Comparison of ENCODE assay signal across 26 mouse cellular contexts in the genomic region with DNA sequence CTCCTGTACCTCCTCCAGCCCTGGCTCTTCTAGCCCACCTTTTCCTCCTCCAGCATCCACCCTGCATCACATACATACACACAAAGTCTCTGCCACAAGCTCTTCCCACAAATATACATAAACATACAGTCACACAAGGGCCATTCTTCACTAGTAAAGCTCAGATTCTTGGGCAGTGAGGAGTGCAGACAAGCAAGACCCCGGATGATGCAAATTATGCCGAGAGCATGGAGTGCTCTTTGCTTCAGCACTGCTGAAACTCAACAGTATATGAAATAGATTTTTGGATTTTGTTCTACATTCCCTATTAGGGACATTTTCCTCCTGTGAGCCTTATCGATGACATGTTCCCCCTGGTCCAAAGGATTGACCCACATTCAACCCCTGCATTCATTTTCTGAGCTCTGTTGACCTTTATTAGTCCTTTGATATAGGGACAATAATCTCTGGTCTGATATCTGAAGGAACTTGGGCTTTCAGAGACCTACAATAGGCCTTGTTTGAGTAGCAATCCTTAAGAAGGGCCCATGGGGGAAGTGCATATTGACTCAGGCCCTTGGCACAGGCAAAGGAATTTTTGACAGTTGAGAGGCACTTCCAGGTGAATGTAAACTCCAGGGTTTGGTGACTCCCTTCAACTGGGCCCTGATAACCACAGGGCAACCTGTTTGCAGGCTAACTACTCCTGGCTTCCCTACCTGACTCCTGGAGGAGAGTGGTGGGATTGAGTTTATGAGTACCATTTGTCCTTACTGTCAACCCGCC.
DNase-seq lines count a peak whose midpoint lies in the region; ATAC-seq and TF ChIP-seq lines count a peak whose summit lies in the region.
"Had no signal": no experiment of that assay in that cellular context is flagged by ENCODE, and none has a peak within 500 bp of the region (broad histone marks: within the 10 kb centered on the region; RNA-seq: fewer than 3 reads in every experiment).

No protein-coding gene starts in this region.

- peaks cover 9% of the 10 kb centered on the region for H3K4me1 ChIP-seq in intestine, embryonic 16.5 days (ENCODE audit: control insufficient read depth, insufficient read depth, low read length)
- 0 out of 2 replicates have a peak, but pooled peaks cover 6% of the 10 kb centered on the region for H3K4me1 ChIP-seq in intestine, embryonic 15.5 days (replicated peaks)
- peaks cover 14% of the 10 kb centered on the region for H3K4me1 ChIP-seq in lung, embryonic 16.5 days (replicated peaks; ENCODE audit: control insufficient read depth, insufficient read depth, low read length)
- H3K4me1 ChIP-seq in stomach, postnatal 0 days (replicated peaks; ENCODE audit: control insufficient read depth, insufficient read depth): no peaks in the 10 kb centered on the region; the same call in 1 of the 2 replicates
- H3K4me1 ChIP-seq: forebrain, embryonic 15.5 days; limb, embryonic 10.5 days; limb, embryonic 15.5 days; midbrain, embryonic 15.5 days had no signal

- no peaks in the 10 kb centered on the region for H3K36me3 ChIP-seq in intestine, embryonic 16.5 days (ENCODE audit: control insufficient read depth, insufficient read depth, low read length)
- no peaks in the 10 kb centered on the region for H3K36me3 ChIP-seq in intestine, embryonic 15.5 days
- H3K36me3 ChIP-seq in lung, embryonic 16.5 days (ENCODE audit: control insufficient read depth, insufficient read depth, low read length): no peaks in the 10 kb centered on the region
- H3K36me3 ChIP-seq in stomach, postnatal 0 days (ENCODE audit: control insufficient read depth, insufficient read depth, low read length): no peaks in the 10 kb centered on the region
- H3K36me3 ChIP-seq: forebrain, embryonic 15.5 days; heart, embryonic 10.5 days; heart, embryonic 15.5 days; limb, embryonic 10.5 days; limb, embryonic 15.5 days; midbrain, embryonic 15.5 days had no signal

- no peak overlapping the region for H3K9ac ChIP-seq in intestine, embryonic 16.5 days (ENCODE audit: low read depth, low read length)
- no peak overlapping the region for H3K9ac ChIP-seq in intestine, embryonic 15.5 days
- no peak overlapping the region for H3K9ac ChIP-seq in lung, embryonic 16.5 days (ENCODE audit: low read length)
- H3K9ac ChIP-seq in stomach, postnatal 0 days (ENCODE audit: low read length): no peak overlapping the region
- H3K9ac ChIP-seq: forebrain, embryonic 15.5 days; heart, embryonic 15.5 days; hindbrain, embryonic 14.5 days; limb, embryonic 15.5 days; liver, embryonic 14.5 days; midbrain, embryonic 15.5 days had no signal

- peak overlapping the region; percentile 29 for H3K27ac ChIP-seq in intestine, embryonic 16.5 days (ENCODE audit: low read length)
- no peak overlapping the region for H3K27ac ChIP-seq in intestine, embryonic 15.5 days
- peak overlapping the region; percentile 96 for H3K27ac ChIP-seq in lung, embryonic 16.5 days (ENCODE audit: low read length)
- H3K27ac ChIP-seq in stomach, postnatal 0 days (replicated peaks): peak overlapping the region; percentile 63
- H3K27ac ChIP-seq: forebrain, embryonic 15.5 days; heart, embryonic 10.5 days; heart, embryonic 15.5 days; hindbrain, embryonic 14.5 days; limb, embryonic 10.5 days; limb, embryonic 15.5 days; liver, embryonic 14.5 days; midbrain, embryonic 15.5 days had no signal

- H3K9me3 ChIP-seq in intestine, embryonic 16.5 days (ENCODE audit: control insufficient read depth, low read length): no peaks in the 10 kb centered on the region
- H3K9me3 ChIP-seq in intestine, embryonic 15.5 days: no peaks in the 10 kb centered on the region
- H3K9me3 ChIP-seq in lung, embryonic 16.5 days (ENCODE audit: control insufficient read depth, low read length): no peaks in the 10 kb centered on the region
- H3K9me3 ChIP-seq in stomach, postnatal 0 days (ENCODE audit: control insufficient read depth, low read length): no peaks in the 10 kb centered on the region
- H3K9me3 ChIP-seq: forebrain, embryonic 15.5 days; heart, embryonic 10.5 days; heart, embryonic 15.5 days; limb, embryonic 10.5 days; limb, embryonic 15.5 days; midbrain, embryonic 15.5 days had no signal

- DNase-seq in lung, postnatal 36 days: peak; percentile 87
- DNase-seq in stomach, postnatal 0 days (ENCODE audit: low spot score): peak; percentile 81
- DNase-seq in testis, postnatal 10 days (ENCODE audit: low spot score): no peak
- no peak for DNase-seq in adrenal gland, adult (ENCODE audit: inconsistent age in 2 of 2, low spot score in 1 of 2)
- no peak for DNase-seq in cerebellum, postnatal 36 days
- DNase-seq: adrenal gland, postnatal 14 days; cerebellum, adult 2 months; cerebellum, postnatal 25 days; gastrocnemius, postnatal 25 days; heart, postnatal 4 days; kidney, adult 2 months; kidney, postnatal 36 days; right cerebral cortex, postnatal 25 days had no signal

- H3K27me3 ChIP-seq in intestine, embryonic 16.5 days (replicated peaks; ENCODE audit: control insufficient read depth, insufficient read depth, low read length): no peaks in the 10 kb centered on the region
- H3K27me3 ChIP-seq in intestine, embryonic 15.5 days (replicated peaks): no peaks in the 10 kb centered on the region
- no peaks in the 10 kb centered on the region for H3K27me3 ChIP-seq in lung, embryonic 16.5 days (ENCODE audit: control insufficient read depth, insufficient read depth, low read depth, low read length)
- H3K27me3 ChIP-seq in stomach, postnatal 0 days (ENCODE audit: control insufficient read depth, insufficient read depth, low read length): no peaks in the 10 kb centered on the region
- H3K27me3 ChIP-seq: forebrain, embryonic 15.5 days; heart, embryonic 15.5 days; limb, embryonic 15.5 days; midbrain, embryonic 15.5 days; Patski had no signal

- 67% methylated on average over 4 of the region's 4 CpGs for WGBS in intestine, embryonic 16.5 days
- 71% methylated on average over 4 of the region's 4 CpGs for WGBS in intestine, embryonic 15.5 days
- WGBS in lung, embryonic 16.5 days: 50% methylated on average over 4 of the region's 4 CpGs
- WGBS in stomach, postnatal 0 days: 48% methylated on average over 4 of the region's 4 CpGs

- TF ChIP-seq CTCF in stomach, postnatal 0 days (IDR thresholded peaks at IDR 0.05; ENCODE audit: low read depth): no peak

- no peak overlapping the region for H3K4me2 ChIP-seq in intestine, embryonic 16.5 days (ENCODE audit: low read depth, low read length)
- H3K4me2 ChIP-seq in intestine, embryonic 15.5 days (replicated peaks): no peak overlapping the region
- 0 out of 2 replicates have a peak overlapping the region, but pooled peaks have one; percentile 21 for H3K4me2 ChIP-seq in lung, embryonic 16.5 days (ENCODE audit: low read depth, low read length)
- H3K4me2 ChIP-seq in stomach, postnatal 0 days (replicated peaks; ENCODE audit: low read depth): no peak overlapping the region
- H3K4me2 ChIP-seq: forebrain, embryonic 15.5 days; heart, embryonic 15.5 days; hindbrain, embryonic 14.5 days; limb, embryonic 15.5 days; midbrain, embryonic 15.5 days had no signal

- no peak for TF ChIP-seq EP300 in stomach, postnatal 0 days (optimal IDR thresholded peaks at IDR 0.05)

- no peak for ATAC-seq in intestine, embryonic 16.5 days
- ATAC-seq in intestine, embryonic 15.5 days: no peak
- peak; percentile 90 for ATAC-seq in lung, embryonic 16.5 days (ENCODE audit: low read depth)
- ATAC-seq in stomach, postnatal 0 days (ENCODE audit: low FRiP score, low TSS enrichment): peak; percentile 91
- ATAC-seq: forebrain, embryonic 15.5 days; inflammation-experienced regulatory T-cells, adult 6 months; midbrain, embryonic 15.5 days; Patski had no signal

- no peak overlapping the region for H3K4me3 ChIP-seq in intestine, embryonic 16.5 days (ENCODE audit: low read length)
- no peak overlapping the region for H3K4me3 ChIP-seq in intestine, embryonic 15.5 days (replicated peaks)
- H3K4me3 ChIP-seq in lung, embryonic 16.5 days (ENCODE audit: low read length): no peak overlapping the region
- no peak overlapping the region for H3K4me3 ChIP-seq in stomach, postnatal 0 days (ENCODE audit: low read depth, low read length)
- H3K4me3 ChIP-seq: forebrain, embryonic 15.5 days; heart, embryonic 10.5 days; heart, embryonic 15.5 days; limb, embryonic 10.5 days; limb, embryonic 15.5 days; midbrain, embryonic 15.5 days had no signal

Comparison
In these comparisons a context has a peak if more than half of its experiments do, and no peak if none do; other contexts are left out.
1. ATAC-seq: peak in lung, embryonic 16.5 days (single experiment) and stomach, postnatal 0 days (single experiment); none in intestine, embryonic 16.5 days (single experiment) and intestine, embryonic 15.5 days (single experiment).
2. DNase-seq: peak in lung, postnatal 36 days (single experiment) and stomach, postnatal 0 days (single experiment); none in testis, postnatal 10 days (single experiment), adrenal gland, adult (0 of 2) and cerebellum, postnatal 36 days (0 of 2).